Mouse (Mus musculus): ENCODE measurements at regions not wholly inside any gene's neighbourhood (a gene's known extent, or its start where the extent isn't known, plus 50 kb on each side); places are given as distances from the start of the nearest gene placed in this dataset.

GRCm38 (mm10) chr17:31788316-31788715, 67.3 kb downstream of the Sik1 start:
- WGBS, result 81% methylated on average over 3 of the region's 3 CpGs
- H3K4me1 ChIP-seq (ENCODE audit: control insufficient read depth, insufficient read depth, low read length), result peaks cover 23% of the 10 kb centered on the region
- no peak overlapping the region for H3K9ac ChIP-seq (replicated peaks; ENCODE audit: low read length)
- no peaks in the 10 kb centered on the region for H3K36me3 ChIP-seq (ENCODE audit: control insufficient read depth, insufficient read depth, low read length)
- H3K9me3 ChIP-seq (ENCODE audit: control insufficient read depth, low read length), result no peaks in the 10 kb centered on the region
- DNase-seq, result no peak
- no peak for ATAC-seq (ENCODE audit: low FRiP score, low TSS enrichment)
- no peaks in the 10 kb centered on the region for H3K27me3 ChIP-seq (ENCODE audit: control insufficient read depth, insufficient read depth, low read length)
- H3K4me3 ChIP-seq (replicated peaks; ENCODE audit: low read depth, low read length), result no peak overlapping the region
- no peak overlapping the region for H3K4me2 ChIP-seq (ENCODE audit: low read length)
- no peak overlapping the region for H3K27ac ChIP-seq (replicated peaks; ENCODE audit: low read depth, low read length)

GRCm38 (mm10) chr17:31789068-31789583, 66.5 kb downstream of the Sik1 start:
- Histone ChIP-seq H3K27ac (replicated peaks; ENCODE audit: low read depth, low read length) (peak overlapping the region; percentile 60), H3K9me3 (ENCODE audit: control insufficient read depth, low read length) (no peaks in the 10 kb centered on the region), H3K36me3 (ENCODE audit: control insufficient read depth, insufficient read depth, low read length) (no peaks in the 10 kb centered on the region), H3K9ac (replicated peaks; ENCODE audit: low read length) (no peak overlapping the region), H3K27me3 (ENCODE audit: control insufficient read depth, insufficient read depth, low read length) (no peaks in the 10 kb centered on the region), H3K4me1 (ENCODE audit: control insufficient read depth, insufficient read depth, low read length) (peaks cover 23% of the 10 kb centered on the region), H3K4me2 (ENCODE audit: low read length) (no peak overlapping the region), H3K4me3 (replicated peaks; ENCODE audit: low read depth, low read length) (no peak overlapping the region)
- ATAC-seq (ENCODE audit: low FRiP score, low TSS enrichment), result no peak
- WGBS, result 80% methylated on average over 9 of the region's 9 CpGs
- no peak for DNase-seq

- Histone ChIP-seq H3K9ac (replicated peaks; ENCODE audit: low read length) (0 out of 2 replicates have a peak overlapping the region, but pooled peaks have one; percentile 1), H3K27me3 (ENCODE audit: control insufficient read depth, insufficient read depth, low read length) (no peaks in the 10 kb centered on the region), H3K27ac (replicated peaks; ENCODE audit: low read depth, low read length) (peak overlapping the region; percentile 72), H3K4me2 (ENCODE audit: low read length) (peak overlapping the region; percentile 35), H3K36me3 (ENCODE audit: control insufficient read depth, insufficient read depth, low read length) (no peaks in the 10 kb centered on the region), H3K4me1 (ENCODE audit: control insufficient read depth, insufficient read depth, low read length) (peaks cover 23% of the 10 kb centered on the region), H3K9me3 (ENCODE audit: control insufficient read depth, low read length) (no peaks in the 10 kb centered on the region), H3K4me3 (replicated peaks; ENCODE audit: low read depth, low read length) (no peak overlapping the region)
- DNase-seq, result peak; percentile 76
- WGBS, result 3% methylated on average over 5 of the region's 5 CpGs
- peak; percentile 12; the same call in 1 of the 2 replicates for ATAC-seq (ENCODE audit: low FRiP score, low TSS enrichment)
These were observed 65.7 kb downstream of the Sik1 start for GRCm38 (mm10) chr17:31789906-31790279.

GRCm38 (mm10) chr17:31790280-31791063, 65.1 kb downstream of the Sik1 start:
- Histone ChIP-seq H3K4me3 (replicated peaks; ENCODE audit: low read depth, low read length) (no peak overlapping the region), H3K4me1 (ENCODE audit: control insufficient read depth, insufficient read depth, low read length) (peaks cover 23% of the 10 kb centered on the region), H3K27ac (replicated peaks; ENCODE audit: low read depth, low read length) (peak overlapping the region; percentile 72), H3K36me3 (ENCODE audit: control insufficient read depth, insufficient read depth, low read length) (no peaks in the 10 kb centered on the region), H3K27me3 (ENCODE audit: control insufficient read depth, insufficient read depth, low read length) (no peaks in the 10 kb centered on the region), H3K4me2 (ENCODE audit: low read length) (peak overlapping the region; percentile 35), H3K9me3 (ENCODE audit: control insufficient read depth, low read length) (no peaks in the 10 kb centered on the region), H3K9ac (replicated peaks; ENCODE audit: low read length) (peak overlapping the region; percentile 1; the same call in 1 of the 2 replicates)
- WGBS, result under 1% methylated on average over 22 of the region's 22 CpGs
- peak; percentile 69; the same call in 1 of the 2 replicates for ATAC-seq (ENCODE audit: low FRiP score, low TSS enrichment)
- peak; percentile 76 for DNase-seq

- H3K9ac ChIP-seq (replicated peaks; ENCODE audit: low read length), result no peak overlapping the region
- H3K4me2 ChIP-seq (ENCODE audit: low read length), result no peak overlapping the region
- no peak for DNase-seq
- H3K27ac ChIP-seq (replicated peaks; ENCODE audit: low read depth, low read length), result no peak overlapping the region
- H3K27me3 ChIP-seq (ENCODE audit: control insufficient read depth, insufficient read depth, low read length), result no peaks in the 10 kb centered on the region
- H3K4me3 ChIP-seq (replicated peaks; ENCODE audit: low read depth, low read length), result no peak overlapping the region
- H3K4me1 ChIP-seq (ENCODE audit: control insufficient read depth, insufficient read depth, low read length), result peaks cover 23% of the 10 kb centered on the region
- 93% methylated on average over 17 of the region's 17 CpGs for WGBS
- H3K9me3 ChIP-seq (ENCODE audit: control insufficient read depth, low read length), result no peaks in the 10 kb centered on the region
- no peaks in the 10 kb centered on the region for H3K36me3 ChIP-seq (ENCODE audit: control insufficient read depth, insufficient read depth, low read length)
- no peak for ATAC-seq (ENCODE audit: low FRiP score, low TSS enrichment)
These were observed 63.9 kb downstream of the Sik1 start for GRCm38 (mm10) chr17:31791656-31792055.

GRCm38 (mm10) chr17:31793040-31793439, 62.6 kb downstream of the Sik1 start:
- DNase-seq, result no peak
- Histone ChIP-seq H3K27ac (replicated peaks; ENCODE audit: low read depth, low read length) (no peak overlapping the region), H3K4me2 (ENCODE audit: low read length) (no peak overlapping the region), H3K36me3 (ENCODE audit: control insufficient read depth, insufficient read depth, low read length) (no peaks in the 10 kb centered on the region), H3K27me3 (ENCODE audit: control insufficient read depth, insufficient read depth, low read length) (no peaks in the 10 kb centered on the region), H3K4me3 (replicated peaks; ENCODE audit: low read depth, low read length) (no peak overlapping the region), H3K9ac (replicated peaks; ENCODE audit: low read length) (no peak overlapping the region), H3K9me3 (ENCODE audit: control insufficient read depth, low read length) (no peaks in the 10 kb centered on the region), H3K4me1 (ENCODE audit: control insufficient read depth, insufficient read depth, low read length) (peaks cover 23% of the 10 kb centered on the region)
- no peak for ATAC-seq (ENCODE audit: low FRiP score, low TSS enrichment)
- WGBS, result 94% methylated on average over 5 of the region's 5 CpGs

- Histone ChIP-seq H3K4me1 (ENCODE audit: control insufficient read depth, insufficient read depth, low read length) (peaks cover 23% of the 10 kb centered on the region), H3K27ac (replicated peaks; ENCODE audit: low read depth, low read length) (no peak overlapping the region), H3K36me3 (ENCODE audit: control insufficient read depth, insufficient read depth, low read length) (no peaks in the 10 kb centered on the region), H3K4me2 (ENCODE audit: low read length) (no peak overlapping the region), H3K4me3 (replicated peaks; ENCODE audit: low read depth, low read length) (no peak overlapping the region), H3K9me3 (ENCODE audit: control insufficient read depth, low read length) (no peaks in the 10 kb centered on the region), H3K9ac (replicated peaks; ENCODE audit: low read length) (no peak overlapping the region), H3K27me3 (ENCODE audit: control insufficient read depth, insufficient read depth, low read length) (no peaks in the 10 kb centered on the region)
- DNase-seq (peak; percentile 28), ATAC-seq (ENCODE audit: low FRiP score, low TSS enrichment) (no peak)
- WGBS, result 56% methylated on average over 10 of the region's 10 CpGs
These were observed 62.1 kb downstream of the Sik1 start for GRCm38 (mm10) chr17:31793521-31793920.

- Histone ChIP-seq H3K36me3 (ENCODE audit: control insufficient read depth, insufficient read depth, low read length) (no peaks in the 10 kb centered on the region), H3K4me3 (replicated peaks; ENCODE audit: low read depth, low read length) (no peak overlapping the region), H3K4me2 (ENCODE audit: low read length) (no peak overlapping the region), H3K9me3 (ENCODE audit: control insufficient read depth, low read length) (no peaks in the 10 kb centered on the region), H3K27me3 (ENCODE audit: control insufficient read depth, insufficient read depth, low read length) (no peaks in the 10 kb centered on the region), H3K27ac (replicated peaks; ENCODE audit: low read depth, low read length) (no peak overlapping the region), H3K4me1 (ENCODE audit: control insufficient read depth, insufficient read depth, low read length) (peaks cover 23% of the 10 kb centered on the region), H3K9ac (replicated peaks; ENCODE audit: low read length) (no peak overlapping the region)
- DNase-seq (no peak), ATAC-seq (ENCODE audit: low FRiP score, low TSS enrichment) (no peak)
- 78% methylated on average over 4 of the region's 4 CpGs for WGBS
These were observed 61.6 kb downstream of the Sik1 start for GRCm38 (mm10) chr17:31793964-31794363.

Data from midbrain, embryonic 14.5 days (tissue).